In genomic region chr19:55273340-55273739, GRCm38 (mm10) we compare ENCODE assay signal across 17 mouse cellular contexts. TPM values are rescaled to one million over a fixed set of nuclear protein-coding genes. Genes with fewer than 3 reads are reported as not detected.
"Had no signal": no experiment of that assay in that cellular context is flagged by ENCODE, and none has a peak within 500 bp of the region (broad histone marks: within the 10 kb centered on the region; RNA-seq: fewer than 3 reads in every experiment).

No protein-coding gene starts in this region.

- H3K9me3 ChIP-seq: limb, embryonic 12.5 days; lung, embryonic 15.5 days; midbrain, embryonic 13.5 days; neural tube, embryonic 13.5 days had no signal

- H3K27ac ChIP-seq: layer of hippocampus, adult 2 months; limb, embryonic 12.5 days; macrophage; midbrain, embryonic 13.5 days; neural tube, embryonic 13.5 days had no signal

- H3K4me3 ChIP-seq: layer of hippocampus, adult 2 months; limb, embryonic 12.5 days; lung, embryonic 15.5 days; midbrain, embryonic 13.5 days; neural tube, embryonic 13.5 days had no signal

- H3K4me1 ChIP-seq: limb, embryonic 12.5 days; neural tube, embryonic 13.5 days had no signal

- H3K4me2 ChIP-seq: limb, embryonic 12.5 days; lung, embryonic 15.5 days; midbrain, embryonic 13.5 days; neural tube, embryonic 13.5 days had no signal

- H3K27me3 ChIP-seq: limb, embryonic 12.5 days; lung, embryonic 15.5 days; midbrain, embryonic 13.5 days; neural tube, embryonic 13.5 days had no signal

- H3K36me3 ChIP-seq: limb, embryonic 12.5 days; midbrain, embryonic 13.5 days; neural tube, embryonic 13.5 days had no signal

- H3K9ac ChIP-seq: limb, embryonic 12.5 days; lung, embryonic 15.5 days; midbrain, embryonic 13.5 days; neural tube, embryonic 13.5 days had no signal

- ATAC-seq: inflammation-experienced regulatory T-cells, adult 6 months; midbrain, embryonic 13.5 days had no signal

- DNase-seq: kidney, adult 11 months; kidney, postnatal 10 days; kidney, postnatal 4 days; lung, postnatal 14 days; right cerebral cortex, adult 18-20 months; right cerebral cortex, postnatal 25 days; thymus, adult 18-20 months; thymus, postnatal 14 days had no signal

RNA-seq across cellular contexts. Expression of gene Gucy2g, which starts 32.3 kb away (rescaled TPM):
- total RNA-seq: liver, adult 2 months had no signal
- polyA plus RNA-seq: limb, embryonic 12.5 days; macrophage; neural tube, embryonic 13.5 days; stomach, embryonic 14.5 days had no signal
